Mouse (Mus musculus) thymus, adult 2 months (tissue): Measurements from ENCODE around the gene Rfpl4b. TPM values are rescaled to one million over a fixed set of nuclear protein-coding genes. Genes with fewer than 3 reads are reported as not detected.

ENCODE experiments used
- DNase-seq: peaks from one replicate; pipeline ENCODE4 v3.0.0; 2021
- H3K27ac ChIP-seq: fragments of 200-500 bp; 2 replicates; pipeline ENCODE4 v1.5.1; 2012; ENCODE audit warnings: low read length, control low read depth; ENCODE audit not compliant: control insufficient read depth, insufficient read depth
- H3K27me3 ChIP-seq: fragments of 200-500 bp; 2 replicates; pipeline ENCODE4 v1.6.1; 2012; ENCODE audit warnings: mild to moderate bottlenecking, low read length, moderate library complexity, mixed read lengths; ENCODE audit not compliant: control insufficient read depth, insufficient read depth
- H3K36me3 ChIP-seq: fragments of 200-500 bp; 2 replicates; pipeline ENCODE4 v1.6.1; 2012; ENCODE audit warnings: mild to moderate bottlenecking, low read length, moderate library complexity; ENCODE audit not compliant: control insufficient read depth, insufficient read depth
- H3K4me1 ChIP-seq: fragments of 200-500 bp; replicated peaks from 2 replicates; pipeline ENCODE4 v1.6.1; 2012; ENCODE audit warnings: low read length; ENCODE audit not compliant: control insufficient read depth, insufficient read depth
- H3K4me3 ChIP-seq: fragments of 200-500 bp; 2 replicates; pipeline ENCODE4 v1.5.1; 2012; ENCODE audit warnings: mild to moderate bottlenecking, low read length, control low read depth, moderate library complexity; ENCODE audit not compliant: control insufficient read depth, insufficient read depth
- CTCF ChIP-seq: fragments of 200-500 bp; IDR thresholded peaks from 2 replicates; pipeline ENCODE4 v1.5.1; 2012; ENCODE audit warnings: mild to moderate bottlenecking, control low read depth, low read length, moderate library complexity, borderline replicate concordance; ENCODE audit not compliant: control insufficient read depth, poor library complexity, insufficient read depth; ENCODE audit errors: extremely low read depth
- POLR2A ChIP-seq: fragments of 200-500 bp; IDR thresholded peaks from 2 replicates; pipeline ENCODE4 v1.6.1; 2012; ENCODE audit warnings: mild to moderate bottlenecking, low read length, control low read depth, moderate library complexity; ENCODE audit not compliant: control insufficient read depth, poor library complexity, insufficient read depth; ENCODE audit errors: extremely low read depth
- WGBS: fragments of 180-500 bp; shearing (Covaris S2); methylation state at CpG from one replicate; pipeline ENCODE4 v1.1.7; 2018; 5-methylcytosine and 5-hydroxymethylcytosine counted together
- polyA plus RNA-seq: library from polyadenylated mRNA; depleted of rRNA; stranded (reverse); fragments of >200 nt; gene quantifications from 2 replicates; pipeline ENCODE4 v1.2.3, GENCODE M21; 2012; rRNA removed

Rfpl4b gene
- polyA plus RNA-seq, 1 experiment: not detected

DNA sequence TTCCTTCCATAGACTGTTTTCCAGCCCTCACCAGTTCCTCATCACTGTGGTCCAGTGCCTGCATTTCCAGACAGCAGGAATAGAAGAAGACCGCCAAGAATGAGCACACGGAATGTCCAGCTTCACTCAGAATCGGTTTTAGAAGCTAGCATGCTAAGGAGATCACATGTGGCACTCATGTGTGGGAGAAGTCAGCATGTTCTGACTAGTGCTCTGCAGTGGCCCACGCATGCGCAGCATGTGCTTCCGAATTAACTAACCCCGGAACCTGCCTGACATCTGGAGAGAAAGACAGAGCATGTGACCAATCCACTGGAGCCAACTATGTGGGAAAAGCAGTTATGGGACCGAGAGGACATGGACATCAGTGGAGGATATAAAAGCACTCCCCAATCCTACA is 17.5 kb downstream of the Rfpl4b start:
- no peak for DNase-seq
- WGBS: 97% methylated on average over 8 of the region's 8 CpGs
- H3K36me3 ChIP-seq: no peaks in the 10 kb centered on the region

GRCm38 (mm10) chr10:38803304-38803703 is 18.3 kb downstream of the Rfpl4b start:
- DNase-seq: no peak
- no peaks in the 10 kb centered on the region for H3K36me3 ChIP-seq
- no peak for TF ChIP-seq CTCF
- no peak for TF ChIP-seq POLR2A
- WGBS: 77% methylated on average over 7 of the region's 7 CpGs
- H3K27me3 ChIP-seq: no peaks in the 10 kb centered on the region
- H3K4me3 ChIP-seq: no peak overlapping the region
- no peaks in the 10 kb centered on the region for H3K4me1 ChIP-seq
- H3K27ac ChIP-seq: no peak overlapping the region

More for the DNA sequence above, 17.5 kb downstream of the Rfpl4b start:
- no peak overlapping the region for H3K4me3 ChIP-seq
- H3K27ac ChIP-seq: no peak overlapping the region
- no peak for TF ChIP-seq CTCF
- TF ChIP-seq POLR2A: no peak
- H3K27me3 ChIP-seq: no peaks in the 10 kb centered on the region
- no peaks in the 10 kb centered on the region for H3K4me1 ChIP-seq

- TF ChIP-seq CTCF: no peak
- no peak for TF ChIP-seq POLR2A
- no peaks in the 10 kb centered on the region for H3K27me3 ChIP-seq
- H3K27ac ChIP-seq: no peak overlapping the region
- no peaks in the 10 kb centered on the region for H3K36me3 ChIP-seq
- H3K4me3 ChIP-seq: no peak overlapping the region
- H3K4me1 ChIP-seq: no peaks in the 10 kb centered on the region
- 68% methylated on average over 3 of the region's 3 CpGs for WGBS
- DNase-seq: no peak
Observed at GRCm38 (mm10) chr10:38788612-38789011, 33.0 kb downstream of the Rfpl4b start.

Other genes starting within 250 kb of the Rfpl4b start
- gene Lama4, start 143.7 kb upstream of the Rfpl4b start, polyA plus RNA-seq: 5.6 and 6.6 TPM in 2 replicates